Mouse (Mus musculus) midbrain, postnatal 0 days (tissue): ENCODE data around the gene Tdpoz1. TPM values are rescaled to one million over a fixed set of nuclear protein-coding genes. Genes with fewer than 3 reads are reported as not detected.
"Not testable (repeated sequence)": the region's sequence is repeated elsewhere in the genome, so short reads cannot be mapped to it uniquely, and the experiment has no call there.

Experiments
- ATAC-seq: fragments of 200-750 bp; cut with Nextera tagmentation; 2 replicates; pipeline ENCODE4 v1.8.0; 2017; ENCODE audit warnings: moderate number of reproducible peaks, mild to moderate bottlenecking, moderate TSS enrichment, moderate library complexity; ENCODE audit not compliant: low FRiP score
- DNase-seq: peaks from one replicate; pipeline ENCODE4 v3.0.0-alpha.2; 2015; ENCODE audit warnings: low spot score
- H3K27ac ChIP-seq: fragments of 300-500 bp; sonication (generic); 2 replicates; pipeline ENCODE4 v1.5.1; 2014; ENCODE audit warnings: low read depth, mild to moderate bottlenecking, low read length, mixed read lengths
- H3K27me3 ChIP-seq: fragments of 300-500 bp; sonication (generic); 2 replicates; pipeline ENCODE4 v1.6.1; 2014; ENCODE audit warnings: low read length, control low read depth, mixed read lengths; ENCODE audit not compliant: insufficient read depth
- H3K36me3 ChIP-seq: fragments of 300-500 bp; sonication (generic); 2 replicates; pipeline ENCODE4 v1.6.1; 2014; ENCODE audit warnings: low read length, control low read depth, mixed read lengths; ENCODE audit not compliant: insufficient read depth
- H3K4me1 ChIP-seq: fragments of 300-500 bp; sonication (generic); 2 replicates; pipeline ENCODE4 v1.6.1; 2014; ENCODE audit warnings: mild to moderate bottlenecking, control low read depth, antibody characterized with exemption, low read length, mixed read lengths; ENCODE audit not compliant: insufficient read depth
- H3K4me2 ChIP-seq: fragments of 300-500 bp; sonication (generic); 2 replicates; pipeline ENCODE4 v1.6.1; 2014; ENCODE audit warnings: low read depth, mild to moderate bottlenecking, low read length, mixed read lengths; ENCODE audit not compliant: poor library complexity, severe bottlenecking
- H3K4me3 ChIP-seq: fragments of 300-500 bp; sonication (generic); 2 replicates; pipeline ENCODE4 v1.5.1; 2014; ENCODE audit warnings: low read depth, mild to moderate bottlenecking, low read length, moderate library complexity
- H3K9ac ChIP-seq: fragments of 300-500 bp; sonication (generic); replicated peaks from 2 replicates; pipeline ENCODE4 v1.6.1; 2014; ENCODE audit warnings: mild to moderate bottlenecking, low read length, moderate library complexity, mixed read lengths; ENCODE audit not compliant: poor library complexity, severe bottlenecking
- H3K9me3 ChIP-seq: fragments of 300-500 bp; sonication (generic); 2 replicates; pipeline ENCODE4 v1.6.1; 2016; ENCODE audit warnings: low read length, control low read depth
- CTCF ChIP-seq: IDR thresholded peaks from 2 replicates; pipeline ENCODE4 v1.5.1; 2016; ENCODE audit warnings: antibody characterized with exemption, mild to moderate bottlenecking
- WGBS: fragments of 180-500 bp; shearing (Covaris S2); extraction: QIAGEN DNeasy Blood & Tissue Kit; methylation state at CpG from one replicate; pipeline ENCODE4 v1.1.7; 2014; 5-methylcytosine and 5-hydroxymethylcytosine counted together
- polyA plus RNA-seq: library from polyadenylated mRNA; unstranded; fragments of >200 nt; fragmentation: Nextera tagmentation; extraction: Ambion mirVana; gene quantifications from 2 replicates; pipeline ENCODE4 v1.2.1, GENCODE M21; 2015
- total RNA-seq: library from RNA; depleted of rRNA; stranded (reverse); fragments of >200 nt; gene quantifications from 2 replicates; pipeline ENCODE4 v1.2.3, GENCODE M21; 2014; rRNA removed

Gene Tdpoz1
- total RNA-seq (not detected in 2 replicates), polyA plus RNA-seq (not detected in 2 replicates)

DNA sequence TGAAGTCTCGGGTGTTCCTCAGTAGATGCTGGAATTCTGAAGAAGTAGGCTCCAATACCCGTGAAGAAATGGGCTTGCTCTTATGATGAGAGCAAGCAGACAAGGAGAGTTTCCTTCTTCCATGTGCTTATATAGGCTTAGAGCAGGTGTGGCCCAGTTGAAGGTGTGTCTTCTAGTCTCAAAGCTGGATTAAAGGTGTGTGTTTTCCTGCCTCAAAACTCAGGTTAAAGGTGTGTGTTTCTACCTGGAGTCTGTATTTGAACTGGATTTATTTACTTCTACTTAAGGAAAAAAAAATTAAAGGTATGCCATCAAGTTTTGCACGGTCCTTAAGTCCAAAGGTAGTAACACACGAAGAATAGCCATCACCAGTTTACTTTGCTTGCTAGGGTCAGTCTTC lies at the start of gene Tdpoz1:
Tdpoz1 (minus strand) TSS at position 101 of the 400 bp plus-strand sequence.
- 93% methylated on average over 2 of the region's 4 CpGs for WGBS
- H3K9me3 ChIP-seq, H3K4me2 ChIP-seq, DNase-seq, ATAC-seq, H3K4me3 ChIP-seq, H3K27ac ChIP-seq, H3K4me1 ChIP-seq, H3K27me3 ChIP-seq, H3K36me3 ChIP-seq, H3K9ac ChIP-seq: not testable (repeated sequence)

DNA sequence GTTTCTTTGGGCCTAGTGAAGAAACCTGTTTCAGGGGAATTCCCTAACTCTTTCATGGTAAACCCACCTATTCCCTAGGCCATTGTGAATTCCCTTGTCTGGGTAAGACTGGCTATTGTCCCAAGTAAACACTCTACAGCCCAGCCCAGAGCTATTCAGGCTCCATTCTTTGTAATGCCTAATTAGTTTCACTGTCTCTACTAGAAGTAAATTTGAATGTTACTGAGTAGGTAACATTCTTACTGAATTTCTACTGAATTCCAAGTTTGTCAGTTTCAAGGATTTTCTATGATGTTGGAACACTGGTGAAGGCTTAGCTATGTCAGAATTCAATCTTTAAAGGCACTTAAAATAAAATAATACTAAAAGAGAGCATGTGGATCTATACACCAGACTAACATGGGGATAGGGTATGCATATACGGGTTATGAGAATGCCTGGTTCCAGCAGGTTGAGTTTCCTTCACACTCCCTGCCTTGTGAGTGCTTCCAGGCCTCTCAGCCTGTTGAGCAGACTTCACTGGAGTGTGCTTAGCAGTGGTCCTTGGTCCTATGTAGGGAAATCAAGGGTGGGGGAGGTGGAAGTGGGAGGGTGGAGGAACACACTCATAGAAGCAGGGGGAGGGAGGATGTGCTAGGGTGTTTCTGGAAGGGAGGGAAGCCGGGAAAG lies 33.0 kb upstream of the Tdpoz1 start:
- not testable (repeated sequence) for ATAC-seq, H3K27ac ChIP-seq
- 87% methylated on average over 2 of the region's 2 CpGs for WGBS

DNA sequence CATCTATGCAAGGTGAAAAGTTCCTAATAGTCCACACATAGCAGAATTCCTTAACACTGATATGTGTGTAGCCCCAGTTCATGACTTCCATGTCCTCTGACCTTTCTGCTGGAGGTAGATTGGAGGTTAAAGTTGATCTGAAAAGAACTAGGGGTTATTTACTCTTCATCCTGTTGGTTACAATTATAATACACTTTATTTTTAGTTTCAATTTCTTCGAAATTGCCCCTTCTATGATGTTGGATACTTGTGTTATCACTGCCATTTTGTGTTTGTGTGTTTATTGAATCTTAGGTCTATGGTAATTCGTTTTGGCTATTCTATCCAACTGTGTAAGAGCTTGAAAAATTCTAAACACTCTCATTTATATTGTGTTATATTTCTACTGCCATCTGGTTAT lies 16.9 kb upstream of the Tdpoz1 start, which contains the start of gene Gm37596:
Gm37596 (minus strand) TSS at position 101 of the 400 bp plus-strand sequence.
- not testable (repeated sequence) for H3K9me3 ChIP-seq, H3K27me3 ChIP-seq, H3K4me3 ChIP-seq, H3K4me1 ChIP-seq, H3K9ac ChIP-seq, ATAC-seq, DNase-seq, H3K4me2 ChIP-seq, H3K36me3 ChIP-seq, H3K27ac ChIP-seq
- WGBS: 50% methylated on average over 1 of the region's 2 CpGs

More for the DNA sequence above, 33.0 kb upstream of the Tdpoz1 start:
- H3K9me3 ChIP-seq, H3K4me1 ChIP-seq, H3K27me3 ChIP-seq, H3K36me3 ChIP-seq, H3K9ac ChIP-seq, DNase-seq, H3K4me2 ChIP-seq, H3K4me3 ChIP-seq: not testable (repeated sequence)

DNA sequence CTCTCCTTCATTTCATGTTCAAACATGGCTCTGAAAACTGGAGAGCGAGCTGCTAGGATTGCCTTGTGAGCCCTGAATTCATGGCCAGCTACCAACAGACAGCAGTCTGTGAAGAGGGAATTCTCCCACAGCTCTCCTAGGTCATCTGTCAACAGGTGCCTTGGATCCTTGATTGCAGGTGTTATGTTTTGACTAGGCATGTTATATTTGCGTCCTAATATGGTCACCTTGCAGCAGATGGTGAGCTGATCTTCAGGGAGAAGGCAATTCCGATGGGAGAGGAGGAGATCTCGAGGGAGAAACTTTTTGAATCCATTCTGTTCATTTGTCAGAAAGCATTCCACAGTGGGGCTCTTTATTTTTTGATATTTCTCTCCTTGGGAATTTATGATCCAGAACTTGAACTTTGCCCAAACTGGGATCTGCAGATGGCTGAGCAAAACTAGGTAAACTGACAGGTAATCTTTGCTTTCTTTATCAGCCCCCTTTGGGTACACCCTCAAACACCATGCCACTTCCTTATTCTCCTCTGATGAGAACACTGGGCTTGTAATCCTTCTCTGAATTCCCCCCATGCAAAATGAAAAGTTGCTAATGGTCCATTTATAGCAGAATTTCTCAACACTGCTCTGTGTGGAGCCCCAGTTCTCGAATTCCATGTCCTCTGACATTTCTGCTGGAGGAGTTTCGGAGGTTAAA lies 5.2 kb downstream of the Tdpoz1 start:
- not testable (repeated sequence) for H3K4me1 ChIP-seq, H3K4me2 ChIP-seq, H3K27ac ChIP-seq, H3K9me3 ChIP-seq, H3K9ac ChIP-seq, H3K36me3 ChIP-seq, H3K4me3 ChIP-seq, H3K27me3 ChIP-seq, DNase-seq, ATAC-seq
- 87% methylated on average over 5 of the region's 6 CpGs for WGBS

DNA sequence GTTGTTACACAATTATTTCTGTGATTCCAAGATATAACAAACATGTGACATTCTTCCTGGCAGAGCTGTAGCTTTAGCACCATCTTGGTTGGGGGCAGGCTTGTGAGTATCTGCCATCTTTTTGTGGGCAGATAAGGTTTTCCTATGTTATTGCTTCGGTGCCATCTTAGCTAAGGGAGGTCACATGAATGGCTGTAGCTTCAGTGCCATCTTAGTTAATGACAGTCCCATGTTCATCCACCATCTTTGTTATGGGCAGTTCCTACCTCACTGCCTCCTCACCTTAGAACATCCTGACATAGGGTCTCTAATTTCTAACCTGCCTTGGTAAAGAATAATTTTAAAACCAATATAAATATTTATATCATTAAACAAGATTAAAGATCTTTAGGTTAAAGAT lies 21.9 kb downstream of the Tdpoz1 start:
- Histone ChIP-seq H3K9me3 (no peaks in the 10 kb centered on the region), H3K4me1 (no peaks in the 10 kb centered on the region), H3K4me3 (no peak overlapping the region), H3K4me2 (no peak overlapping the region), H3K36me3 (no peaks in the 10 kb centered on the region), H3K27ac (no peak overlapping the region), H3K27me3 (no peaks in the 10 kb centered on the region), H3K9ac (no peak overlapping the region)
- DNase-seq (no peak), ATAC-seq (no peak)
- WGBS: 77% methylated on average over 1 of the region's 1 CpGs
- TF ChIP-seq CTCF: no peak

DNA sequence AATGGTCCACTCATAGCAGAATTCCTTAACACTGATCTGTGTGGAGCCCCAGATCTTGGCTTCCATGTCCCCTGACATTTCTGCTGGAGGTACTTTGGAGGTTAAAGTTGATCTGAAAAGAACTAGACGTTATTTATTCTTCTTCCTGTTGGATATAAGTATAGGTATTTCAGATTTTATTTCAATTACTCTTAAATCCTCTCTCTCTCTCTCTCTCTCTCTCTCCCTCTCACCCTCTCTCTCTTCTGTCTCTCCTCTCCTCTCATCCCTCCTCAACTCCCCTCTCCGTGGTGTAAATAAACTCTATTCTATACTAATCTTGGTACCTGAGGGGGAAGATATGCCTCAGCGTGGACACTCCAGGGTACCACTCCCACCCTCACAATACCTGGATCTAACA lies 23.5 kb downstream of the Tdpoz1 start, which contains the start of gene Tdpoz2:
Tdpoz2 (minus strand) TSS at position 101 of the 400 bp plus-strand sequence.
- Histone ChIP-seq H3K27ac (no peak within 1 kb of the TSS), H3K4me2 (no peak within 1 kb of the TSS), H3K4me3 (no peak within 1 kb of the TSS), H3K9ac (no peak within 1 kb of the TSS), H3K27me3 (no peaks in the 10 kb centered on the region), H3K36me3 (no peaks in the 10 kb centered on the region), H3K4me1 (no peaks in the 10 kb centered on the region), H3K9me3 (no peaks in the 10 kb centered on the region)
- DNase-seq: no peak
- ATAC-seq: no peak
- 75% methylated on average over 3 of the region's 3 CpGs for WGBS
- no peak for TF ChIP-seq CTCF

DNA sequence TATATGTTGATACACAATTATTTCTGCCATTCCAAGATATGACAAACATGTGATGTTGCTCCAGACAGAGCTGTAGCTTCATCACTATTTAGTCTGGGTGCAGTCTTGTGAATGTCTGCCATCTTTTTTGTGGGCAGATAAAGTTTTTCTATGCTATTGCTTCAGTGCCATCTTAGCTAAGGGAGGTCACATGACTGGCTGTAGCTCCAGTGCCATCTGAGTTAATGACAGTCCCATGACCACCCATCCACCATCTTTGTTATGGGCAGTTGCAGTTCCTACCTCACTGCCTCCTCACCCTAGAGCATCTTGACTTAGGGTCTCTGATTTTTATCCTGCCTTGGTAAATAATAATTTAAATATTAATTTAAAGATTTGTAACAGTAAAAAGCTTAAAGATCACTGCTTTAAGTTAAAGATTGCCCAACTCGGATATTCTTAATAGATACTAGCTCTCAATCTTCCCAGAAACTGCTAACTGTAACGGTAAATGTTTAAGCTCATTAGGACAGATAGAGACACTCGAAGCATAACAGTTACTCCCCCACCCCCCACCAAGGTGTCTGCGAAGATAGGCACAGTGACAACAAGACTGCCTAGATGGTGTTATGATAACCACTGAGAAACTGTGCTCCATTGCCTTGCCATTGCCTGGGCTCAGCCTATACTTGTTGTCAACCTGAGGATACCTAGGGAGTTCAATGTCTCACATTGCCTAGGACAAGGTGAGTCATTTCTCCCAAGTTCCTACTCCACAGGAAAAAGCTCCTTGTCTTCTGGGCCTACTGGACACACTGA lies 45.0 kb downstream of the Tdpoz1 start:
- not testable (repeated sequence) for H3K4me3 ChIP-seq, H3K27ac ChIP-seq, H3K4me1 ChIP-seq, H3K9ac ChIP-seq, DNase-seq, H3K36me3 ChIP-seq, ATAC-seq, H3K9me3 ChIP-seq, H3K4me2 ChIP-seq, H3K27me3 ChIP-seq
- 89% methylated on average over 4 of the region's 4 CpGs for WGBS
